Mouse (Mus musculus): ENCODE results near the gene 9330159F19Rik. TPM values are rescaled to one million over a fixed set of nuclear protein-coding genes. Genes with fewer than 3 reads are reported as not detected.

Gene 9330159F19Rik
- polyA plus RNA-seq, 1 experiment from 2014 or later: 0.14 TPM

- Histone ChIP-seq H3K27me3 (replicated peaks) (no peaks in the 10 kb centered on the region), H3K4me1 (replicated peaks) (no peaks in the 10 kb centered on the region), H3K9me3 (replicated peaks) (0 out of 2 replicates have a peak, but pooled peaks cover 8% of the 10 kb centered on the region), H3K27ac (ENCODE audit: poor library complexity, severe bottlenecking) (no peak overlapping the region), H3K9ac (no peak overlapping the region), H3K4me3 (no peak overlapping the region), H3K36me3 (no peaks in the 10 kb centered on the region), H3K4me2 (no peak overlapping the region)
- 76% methylated on average over 1 of the region's 1 CpGs for WGBS
- no peak for ATAC-seq (ENCODE audit: insufficient number of reproducible peaks, low FRiP score)
Observed at GRCm38 (mm10) chr10:29200609-29201008, 10.8 kb upstream of the 9330159F19Rik start.

GRCm38 (mm10) chr10:29206730-29207129 lies 4.7 kb upstream of the 9330159F19Rik start:
- H3K9me3 ChIP-seq (replicated peaks): no peaks in the 10 kb centered on the region
- no peak for ATAC-seq (ENCODE audit: insufficient number of reproducible peaks, low FRiP score)
- H3K9ac ChIP-seq: no peak overlapping the region

GRCm38 (mm10) chr10:29208735-29209134 lies 2.7 kb upstream of the 9330159F19Rik start:
- Histone ChIP-seq H3K27me3 (replicated peaks) (no peaks in the 10 kb centered on the region), H3K36me3 (no peaks in the 10 kb centered on the region), H3K4me1 (replicated peaks) (no peaks in the 10 kb centered on the region), H3K9ac (no peak overlapping the region), H3K4me2 (no peak overlapping the region), H3K4me3 (no peak overlapping the region), H3K9me3 (replicated peaks) (no peaks in the 10 kb centered on the region), H3K27ac (ENCODE audit: poor library complexity, severe bottlenecking) (no peak overlapping the region)
- no peak for ATAC-seq (ENCODE audit: insufficient number of reproducible peaks, low FRiP score)
- 37% methylated on average over 3 of the region's 3 CpGs for WGBS

More at GRCm38 (mm10) chr10:29206730-29207129, 4.7 kb upstream of the 9330159F19Rik start:
- no peak overlapping the region for H3K4me3 ChIP-seq
- H3K27me3 ChIP-seq (replicated peaks): no peaks in the 10 kb centered on the region
- no peak overlapping the region for H3K27ac ChIP-seq (ENCODE audit: poor library complexity, severe bottlenecking)
- no peaks in the 10 kb centered on the region for H3K4me1 ChIP-seq (replicated peaks)
- H3K36me3 ChIP-seq: no peaks in the 10 kb centered on the region
- H3K4me2 ChIP-seq: no peak overlapping the region

GRCm38 (mm10) chr10:29213534-29214100 lies 2.2 kb downstream of the 9330159F19Rik start:
- H3K4me2 ChIP-seq: no peak overlapping the region
- H3K9me3 ChIP-seq (replicated peaks): no peaks in the 10 kb centered on the region
- 56% methylated on average over 3 of the region's 3 CpGs for WGBS
- no peaks in the 10 kb centered on the region for H3K4me1 ChIP-seq (replicated peaks)
- H3K9ac ChIP-seq: no peak overlapping the region
- H3K36me3 ChIP-seq: no peaks in the 10 kb centered on the region
- H3K27me3 ChIP-seq (replicated peaks): no peaks in the 10 kb centered on the region
- no peak for ATAC-seq (ENCODE audit: insufficient number of reproducible peaks, low FRiP score)
- H3K27ac ChIP-seq (ENCODE audit: poor library complexity, severe bottlenecking): no peak overlapping the region
- no peak overlapping the region for H3K4me3 ChIP-seq

- no peak for ATAC-seq (ENCODE audit: insufficient number of reproducible peaks, low FRiP score)
- no peak overlapping the region for H3K4me3 ChIP-seq
- no peaks in the 10 kb centered on the region for H3K9me3 ChIP-seq (replicated peaks)
- H3K27ac ChIP-seq (ENCODE audit: poor library complexity, severe bottlenecking): no peak overlapping the region
- H3K4me2 ChIP-seq: no peak overlapping the region
- no peaks in the 10 kb centered on the region for H3K36me3 ChIP-seq
- H3K4me1 ChIP-seq (replicated peaks): no peaks in the 10 kb centered on the region
- no peak overlapping the region for H3K9ac ChIP-seq
- 78% methylated on average over 1 of the region's 1 CpGs for WGBS
- no peaks in the 10 kb centered on the region for H3K27me3 ChIP-seq (replicated peaks)
Observed at GRCm38 (mm10) chr10:29216957-29217356, 5.6 kb downstream of the 9330159F19Rik start.

- Histone ChIP-seq H3K4me2 (no peak overlapping the region), H3K4me3 (no peak overlapping the region), H3K9ac (no peak overlapping the region), H3K27ac (ENCODE audit: poor library complexity, severe bottlenecking) (no peak overlapping the region), H3K4me1 (replicated peaks) (no peaks in the 10 kb centered on the region), H3K27me3 (replicated peaks) (no peaks in the 10 kb centered on the region), H3K36me3 (no peaks in the 10 kb centered on the region), H3K9me3 (replicated peaks) (no peaks in the 10 kb centered on the region)
- 81% methylated on average over 2 of the region's 2 CpGs for WGBS
- ATAC-seq (ENCODE audit: insufficient number of reproducible peaks, low FRiP score): no peak
Observed at GRCm38 (mm10) chr10:29217451-29217850, 6.0 kb downstream of the 9330159F19Rik start.

GRCm38 (mm10) chr10:29225329-29225728 lies 13.9 kb downstream of the 9330159F19Rik start:
- Histone ChIP-seq H3K36me3 (no peaks in the 10 kb centered on the region), H3K4me2 (no peak overlapping the region), H3K27me3 (replicated peaks) (no peaks in the 10 kb centered on the region), H3K4me1 (replicated peaks) (no peaks in the 10 kb centered on the region), H3K27ac (ENCODE audit: poor library complexity, severe bottlenecking) (no peak overlapping the region), H3K9ac (no peak overlapping the region), H3K9me3 (replicated peaks) (no peaks in the 10 kb centered on the region), H3K4me3 (no peak overlapping the region)
- ATAC-seq (ENCODE audit: insufficient number of reproducible peaks, low FRiP score): no peak
- 82% methylated on average over 4 of the region's 4 CpGs for WGBS

- H3K36me3 ChIP-seq: no peaks in the 10 kb centered on the region
- no peaks in the 10 kb centered on the region for H3K27me3 ChIP-seq (replicated peaks)
- H3K27ac ChIP-seq (ENCODE audit: poor library complexity, severe bottlenecking): no peak overlapping the region
- no peaks in the 10 kb centered on the region for H3K9me3 ChIP-seq (replicated peaks)
- no peak for ATAC-seq (ENCODE audit: insufficient number of reproducible peaks, low FRiP score)
- no peak overlapping the region for H3K4me3 ChIP-seq
- H3K4me1 ChIP-seq (replicated peaks): no peaks in the 10 kb centered on the region
- no peak overlapping the region for H3K4me2 ChIP-seq
- WGBS: 72% methylated on average over 2 of the region's 2 CpGs
- no peak overlapping the region for H3K9ac ChIP-seq
Observed at GRCm38 (mm10) chr10:29231208-29231607, 19.8 kb downstream of the 9330159F19Rik start.

Other genes starting within 250 kb of the 9330159F19Rik start
- not detected in 2 replicates for gene 2310057J18Rik, start 225.3 kb upstream of the 9330159F19Rik start, polyA plus RNA-seq (2016; fragmentation: Nextera tagmentation; extraction: Ambion mirVana)
- 0.38 and 1.3 TPM in 2 replicates for gene Soga3, start 67.8 kb upstream of the 9330159F19Rik start, polyA plus RNA-seq (2016; fragmentation: Nextera tagmentation; extraction: Ambion mirVana)
- not detected in 2 replicates for gene Gm49353, start 12.7 kb upstream of the 9330159F19Rik start, polyA plus RNA-seq (2016; fragmentation: Nextera tagmentation; extraction: Ambion mirVana)
- 27.2 and 28.5 TPM in 2 replicates for gene Echdc1, start 101.6 kb downstream of the 9330159F19Rik start, polyA plus RNA-seq (2016; fragmentation: Nextera tagmentation; extraction: Ambion mirVana)
- gene Rnf146, start 150.8 kb downstream of the 9330159F19Rik start, polyA plus RNA-seq (2016; fragmentation: Nextera tagmentation; extraction: Ambion mirVana): 36.4 and 36.9 TPM in 2 replicates